Mouse (Mus musculus): Measurements from ENCODE around the gene Klhl40.

Klhl40 gene

GRCm38 (mm10) chr9:121823991-121824390, 46.6 kb downstream of the Klhl40 start:
- DNase-seq (ENCODE audit: low read depth, low spot score) = peak; percentile 60

DNA sequence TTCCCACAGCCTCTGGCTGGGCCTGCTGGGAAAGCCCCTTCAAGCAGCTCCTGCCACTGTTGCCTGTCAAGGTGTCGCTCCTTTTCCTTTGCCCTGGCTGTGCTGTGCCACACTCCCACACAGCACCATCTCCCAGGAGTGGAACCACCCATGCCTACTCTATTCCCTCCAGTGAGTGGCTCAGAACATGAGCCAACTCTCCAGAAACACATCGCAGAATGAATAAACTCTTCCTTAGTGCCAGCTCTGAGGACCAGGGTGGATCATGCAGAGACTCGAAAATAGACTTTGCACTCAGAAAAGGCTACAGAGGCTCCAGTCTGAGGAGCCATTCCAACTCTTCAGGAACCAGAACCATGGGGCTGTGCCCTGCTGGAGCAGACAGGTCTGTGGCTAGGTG, 48.9 kb downstream of the Klhl40 start:
- DNase-seq (ENCODE audit: low read depth, low spot score) = peak; percentile 82

DNA sequence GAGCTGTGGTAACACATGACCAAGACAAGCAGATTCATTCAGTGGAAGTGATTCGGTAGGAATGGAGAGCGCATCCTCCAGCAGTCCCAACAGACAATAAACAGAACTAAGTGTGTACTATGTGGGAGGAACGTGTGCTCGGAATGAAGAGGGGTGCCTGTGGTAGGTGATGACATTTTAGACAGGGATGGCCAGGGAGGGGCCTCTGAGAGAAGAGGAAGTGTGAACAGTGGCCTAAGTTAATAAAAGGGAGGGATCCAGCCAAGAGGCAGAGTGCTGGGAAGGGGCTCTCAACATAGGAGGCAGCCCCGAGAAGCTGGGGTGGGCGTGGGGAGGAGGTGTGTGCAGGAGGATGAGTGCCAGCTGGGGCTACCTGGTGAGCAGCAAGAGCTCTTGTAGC, 50.9 kb downstream of the Klhl40 start:
- DNase-seq (ENCODE audit: low read depth, low spot score) = no peak

GRCm38 (mm10) chr9:121829270-121829992, 52.0 kb downstream of the Klhl40 start:
- DNase-seq (ENCODE audit: low read depth, low spot score) = no peak

- peak; percentile 86 for DNase-seq (ENCODE audit: low read depth, low spot score)
Observed at GRCm38 (mm10) chr9:121830243-121830955, 53.0 kb downstream of the Klhl40 start.

GRCm38 (mm10) chr9:121830956-121831293, 53.5 kb downstream of the Klhl40 start:
- DNase-seq (ENCODE audit: low read depth, low spot score) = peak; percentile 90
